Mouse (Mus musculus): ENCODE results near the gene Bmpr1a. TPM values are rescaled to one million over a fixed set of nuclear protein-coding genes. Genes with fewer than 3 reads are reported as not detected.
"Not testable (repeated sequence)": the region's sequence is repeated elsewhere in the genome, so short reads cannot be mapped to it uniquely, and the experiment has no call there.

Bmpr1a gene
- total and polyA plus RNA-seq, 3 experiments, result 3.7 to 64.4 (median 56.4) TPM

DNA sequence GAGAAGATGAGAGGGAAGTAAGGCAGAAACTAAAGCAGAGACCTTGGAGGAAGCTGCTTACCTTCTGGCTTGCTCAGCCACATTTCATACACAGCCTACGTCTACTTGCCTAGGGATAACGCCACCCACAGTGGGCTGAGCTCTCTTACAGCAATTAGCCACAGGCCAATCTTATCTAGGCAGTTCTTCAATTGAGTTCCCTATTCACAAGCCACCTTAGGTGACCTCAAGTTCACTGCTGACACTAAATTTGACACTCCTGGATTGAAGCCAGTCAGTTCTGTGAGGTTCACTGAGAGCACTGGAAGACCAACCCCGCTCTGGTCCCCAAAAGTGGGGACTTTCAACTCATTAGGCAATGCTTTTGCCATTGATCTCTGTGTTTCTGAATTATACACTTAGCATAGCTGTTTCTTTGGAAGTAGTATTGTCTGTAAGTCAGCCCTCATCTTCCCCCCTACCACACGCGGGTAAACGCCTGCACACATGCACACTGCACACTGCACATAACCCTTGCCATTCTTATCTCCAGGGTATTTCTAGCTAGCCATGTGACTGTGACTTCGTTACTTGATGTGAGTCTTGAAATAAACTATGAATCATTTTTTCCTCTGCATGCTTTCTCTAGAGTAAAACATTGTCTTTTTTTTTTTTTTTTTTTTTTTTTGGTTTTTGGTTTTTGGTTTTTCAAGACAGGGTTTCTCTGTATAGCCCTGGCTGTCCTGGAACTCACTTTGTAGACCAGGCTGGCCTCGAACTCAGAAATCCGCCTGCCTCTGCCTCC is 120.0 kb downstream of the Bmpr1a start:
- no peak for DNase-seq

DNA sequence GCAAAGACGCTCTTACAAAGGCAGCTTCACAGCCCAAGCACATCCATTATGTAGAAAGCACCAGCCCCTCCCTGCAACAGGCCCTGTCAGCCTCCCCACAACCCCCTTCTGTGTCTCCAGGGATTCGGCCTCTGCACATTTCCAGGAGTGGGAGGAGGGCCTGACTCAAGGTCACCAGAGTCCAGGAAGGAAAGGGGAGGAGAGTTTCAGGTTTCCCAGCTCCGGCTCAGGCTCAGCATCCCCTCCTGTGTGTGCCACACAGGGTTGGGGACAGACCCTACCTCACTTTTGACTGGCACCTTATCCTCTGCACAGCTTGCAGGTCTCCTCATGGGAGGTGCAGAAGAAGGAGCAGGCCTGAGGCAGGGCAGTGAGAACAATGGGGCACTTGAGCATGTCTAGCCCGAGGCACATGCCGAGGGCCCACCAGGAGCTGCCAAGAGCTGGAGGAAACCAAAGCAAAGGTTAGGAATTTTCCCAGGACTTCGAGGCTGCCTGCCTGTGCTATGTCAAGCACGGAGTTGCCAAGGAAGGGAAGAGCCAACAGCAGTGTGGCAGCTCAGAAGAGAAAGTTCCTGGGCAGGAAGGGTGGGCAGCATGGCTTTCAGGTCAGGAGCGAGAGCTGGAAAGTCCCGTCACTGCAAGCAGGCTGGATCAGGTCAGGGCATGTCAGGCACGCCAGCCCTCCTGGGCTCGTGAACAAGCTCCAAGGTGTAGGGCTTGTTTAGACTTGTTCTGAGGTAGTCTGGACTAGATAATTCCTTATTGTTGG is 124.4 kb downstream of the Bmpr1a start:
- peak; percentile 74 for DNase-seq

DNA sequence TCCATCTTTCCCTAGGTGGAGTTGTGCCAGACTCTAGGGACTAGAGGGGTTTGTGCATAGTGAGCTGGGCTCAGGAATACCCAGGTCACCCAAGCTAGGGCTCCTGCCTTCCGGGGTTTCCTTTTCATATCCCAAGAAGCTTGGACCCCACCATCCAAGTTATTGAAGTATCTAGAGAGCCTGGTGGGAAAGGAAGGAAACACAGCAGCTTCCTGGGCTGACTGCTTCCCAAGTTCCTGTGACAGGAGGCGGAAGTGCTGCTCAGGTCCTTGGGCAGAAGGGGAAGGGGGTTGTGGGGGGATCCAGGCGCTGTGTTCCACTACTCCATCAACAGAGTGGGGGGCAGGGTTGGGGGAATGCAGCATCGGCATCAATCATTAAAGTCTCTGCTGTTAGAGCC is 126.0 kb downstream of the Bmpr1a start:
- DNase-seq, result no peak

DNA sequence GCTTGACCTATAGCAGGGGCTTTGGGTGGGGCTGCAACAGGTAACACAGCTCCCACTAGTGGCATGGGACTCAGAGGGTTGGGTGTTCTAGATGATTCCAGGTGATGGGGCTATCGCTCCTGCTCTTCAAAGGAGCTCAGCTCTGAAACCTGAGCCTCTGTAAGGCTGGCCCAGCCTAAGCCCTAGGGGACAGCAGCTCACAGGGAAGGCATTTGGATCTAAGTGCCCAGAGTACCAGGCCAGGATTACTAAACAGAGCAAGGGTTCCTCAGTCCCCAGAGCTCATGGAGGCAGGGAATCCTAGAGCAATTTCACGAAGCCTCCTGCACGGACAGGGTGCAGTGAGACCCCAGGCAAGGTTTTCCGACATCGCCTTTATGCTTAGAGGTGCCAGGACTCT is 127.2 kb downstream of the Bmpr1a start:
- no peak for DNase-seq

DNA sequence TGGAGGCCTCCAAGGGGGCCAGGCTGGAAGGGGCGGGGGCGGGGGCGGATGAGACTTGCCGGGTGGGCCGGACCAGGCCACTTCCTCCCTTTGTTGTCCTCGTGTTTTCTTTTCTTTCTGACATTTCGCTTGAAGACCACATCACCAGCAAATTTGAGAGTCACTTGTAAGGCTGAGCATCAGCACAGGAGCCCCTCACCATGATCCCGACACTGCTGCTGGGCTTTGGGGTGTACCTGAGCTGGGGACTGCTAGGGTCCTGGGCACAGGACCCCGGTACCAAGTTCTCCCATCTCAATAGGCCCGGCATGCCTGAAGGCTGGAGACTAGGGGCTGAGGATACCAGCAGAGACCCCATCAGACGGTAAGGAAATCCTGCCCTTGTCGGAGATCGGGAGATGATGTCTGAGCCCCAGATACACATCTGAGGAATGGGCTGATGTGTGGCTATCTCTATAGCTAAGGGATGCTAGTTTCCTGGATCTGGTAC is 127.7 kb downstream of the Bmpr1a start, which contains the start of gene Mmrn2:
TSS of gene Mmrn2 (plus strand) at position 51 of the 490 bp plus-strand sequence.
- no peak for DNase-seq

DNA sequence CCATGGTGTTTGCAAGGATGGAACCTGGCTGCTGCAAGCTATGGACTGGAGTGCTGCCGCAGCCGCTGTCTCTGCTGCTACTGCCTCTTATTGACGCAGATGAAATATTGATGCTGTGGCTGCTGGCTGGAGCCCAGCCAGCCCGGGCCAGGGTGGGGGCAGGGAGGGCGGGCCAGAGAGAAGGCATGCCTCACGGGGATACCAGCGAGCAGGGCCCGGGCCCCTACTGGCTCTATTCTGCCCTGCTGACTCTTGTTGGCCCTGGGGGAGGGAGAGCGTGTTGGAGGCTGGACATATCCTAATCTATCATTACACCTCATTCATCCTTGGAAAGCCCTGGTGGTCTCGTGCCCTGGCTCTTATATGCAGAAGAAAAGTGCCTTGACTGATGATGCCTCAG is 128.6 kb downstream of the Bmpr1a start, which contains the start of gene Sncg:
TSS of gene Sncg (minus strand) at position 213 of the 400 bp plus-strand sequence.
- DNase-seq, result peak; percentile 36

DNA sequence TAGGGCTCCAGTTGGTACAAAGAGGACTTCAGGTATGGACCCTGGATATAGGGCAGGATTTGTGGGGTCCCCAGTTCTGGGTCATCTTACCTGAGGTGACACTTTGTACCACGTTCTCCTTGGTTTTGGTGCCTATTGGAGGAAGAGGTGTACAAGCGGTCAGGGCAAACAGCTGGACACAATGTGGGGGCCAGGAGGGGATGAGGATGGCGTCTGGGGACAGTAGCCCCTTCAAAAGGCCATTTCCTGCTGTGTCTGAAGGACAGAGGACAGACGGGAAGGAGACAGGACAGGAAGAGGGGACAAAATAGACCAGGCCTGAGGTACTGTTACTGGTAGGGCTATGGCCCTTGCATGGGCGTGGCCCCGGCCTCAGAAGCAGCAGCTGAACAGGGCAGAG is 129.6 kb downstream of the Bmpr1a start:
- no peak for DNase-seq

DNA sequence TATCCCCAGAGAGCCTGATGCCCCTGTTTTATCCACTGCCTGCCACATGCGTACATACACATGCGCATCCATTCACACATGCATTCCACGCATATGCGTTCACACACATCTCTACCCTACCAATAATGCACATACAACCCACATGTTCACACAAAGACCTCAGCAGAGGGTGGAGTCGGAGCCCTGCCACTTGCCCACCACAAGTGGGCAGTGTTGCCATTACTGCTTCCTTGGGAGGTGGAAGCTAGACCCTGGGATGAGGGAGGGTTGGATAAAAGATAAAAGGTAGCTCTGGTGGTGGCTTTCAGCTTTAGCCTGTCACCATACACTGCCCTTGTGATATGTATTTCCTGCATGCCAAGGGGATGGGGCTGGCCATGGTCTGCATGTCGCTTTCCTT is 130.5 kb downstream of the Bmpr1a start:
- peak; percentile 59 for DNase-seq

DNA sequence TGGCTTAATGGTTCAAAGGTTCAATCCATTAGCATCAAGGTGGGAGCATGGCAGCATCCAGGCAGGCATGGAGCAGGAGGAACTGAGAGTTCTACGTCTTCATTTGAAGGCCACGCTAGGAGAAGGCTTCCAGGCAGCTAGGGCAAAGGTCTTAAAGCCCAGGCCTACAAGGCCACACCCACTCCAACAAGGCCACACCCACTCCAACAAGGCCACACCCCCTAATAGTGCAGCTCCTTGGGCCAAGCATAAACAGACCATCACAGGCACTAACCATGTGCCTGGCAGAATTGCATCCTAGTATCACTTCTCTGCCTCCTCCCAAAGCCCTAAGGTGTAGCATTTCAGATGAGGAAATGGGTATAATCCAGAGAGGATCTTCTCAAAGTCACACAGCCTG is 131.4 kb downstream of the Bmpr1a start:
- DNase-seq, result no peak

DNA sequence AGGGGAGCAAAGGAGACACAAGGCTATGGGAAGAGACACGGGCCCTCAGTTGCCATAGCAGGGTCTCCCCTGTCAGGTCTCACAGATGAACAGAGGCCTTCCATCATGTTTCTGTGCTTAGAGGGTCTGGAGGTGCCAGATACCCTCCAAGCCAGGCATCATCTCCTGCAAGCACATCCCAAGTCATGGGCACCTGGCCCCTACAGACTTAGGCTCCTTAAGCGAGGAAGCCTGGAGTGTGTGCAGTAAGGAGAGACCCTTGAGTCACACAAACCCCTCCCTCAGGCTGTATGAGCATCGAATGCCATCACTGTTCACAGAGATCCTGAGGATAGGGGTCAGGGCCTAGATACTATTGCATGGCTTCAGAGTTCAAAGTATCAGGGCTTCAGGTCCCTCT is 132.2 kb downstream of the Bmpr1a start:
- DNase-seq, result no peak

DNA sequence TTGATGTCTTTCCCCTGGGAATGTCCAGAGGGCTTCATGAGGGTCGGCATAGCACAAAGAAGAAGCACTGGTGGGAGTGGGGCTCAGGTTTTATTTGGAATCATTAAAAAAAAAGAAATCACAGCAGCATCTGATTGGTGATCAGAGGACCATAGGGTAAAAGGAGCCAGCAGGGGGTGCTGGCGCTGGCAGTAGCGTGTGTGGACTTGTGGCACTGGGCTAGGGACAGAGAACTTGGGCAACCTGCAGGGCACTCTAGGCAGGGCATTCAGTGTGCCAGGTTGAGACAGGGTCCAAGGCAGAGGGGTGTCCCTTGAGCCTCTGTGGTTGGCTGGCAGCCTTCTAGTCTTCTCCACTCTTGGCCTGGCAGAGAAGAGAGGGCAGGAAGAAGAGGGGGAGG is 132.9 kb downstream of the Bmpr1a start:
- DNase-seq, result no peak

DNA sequence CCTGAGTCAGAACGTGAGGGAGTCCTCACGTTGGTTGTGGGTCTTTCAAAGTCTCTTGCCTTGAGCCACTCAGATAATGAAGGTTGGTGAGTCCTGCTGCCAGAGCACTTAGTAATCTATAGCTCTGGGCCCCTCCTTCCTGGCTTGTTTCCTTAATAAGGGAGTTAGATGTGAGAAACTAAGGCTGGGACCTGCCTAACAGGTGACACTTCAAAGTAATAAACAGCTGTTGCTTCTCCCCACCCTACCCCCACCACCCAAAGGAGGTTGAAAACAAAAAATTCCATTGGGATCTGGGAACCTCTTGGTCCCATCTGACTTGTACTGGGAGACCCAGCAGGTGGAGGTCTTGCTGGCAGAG is 138.0 kb downstream of the Bmpr1a start:
- DNase-seq, result no peak

DNA sequence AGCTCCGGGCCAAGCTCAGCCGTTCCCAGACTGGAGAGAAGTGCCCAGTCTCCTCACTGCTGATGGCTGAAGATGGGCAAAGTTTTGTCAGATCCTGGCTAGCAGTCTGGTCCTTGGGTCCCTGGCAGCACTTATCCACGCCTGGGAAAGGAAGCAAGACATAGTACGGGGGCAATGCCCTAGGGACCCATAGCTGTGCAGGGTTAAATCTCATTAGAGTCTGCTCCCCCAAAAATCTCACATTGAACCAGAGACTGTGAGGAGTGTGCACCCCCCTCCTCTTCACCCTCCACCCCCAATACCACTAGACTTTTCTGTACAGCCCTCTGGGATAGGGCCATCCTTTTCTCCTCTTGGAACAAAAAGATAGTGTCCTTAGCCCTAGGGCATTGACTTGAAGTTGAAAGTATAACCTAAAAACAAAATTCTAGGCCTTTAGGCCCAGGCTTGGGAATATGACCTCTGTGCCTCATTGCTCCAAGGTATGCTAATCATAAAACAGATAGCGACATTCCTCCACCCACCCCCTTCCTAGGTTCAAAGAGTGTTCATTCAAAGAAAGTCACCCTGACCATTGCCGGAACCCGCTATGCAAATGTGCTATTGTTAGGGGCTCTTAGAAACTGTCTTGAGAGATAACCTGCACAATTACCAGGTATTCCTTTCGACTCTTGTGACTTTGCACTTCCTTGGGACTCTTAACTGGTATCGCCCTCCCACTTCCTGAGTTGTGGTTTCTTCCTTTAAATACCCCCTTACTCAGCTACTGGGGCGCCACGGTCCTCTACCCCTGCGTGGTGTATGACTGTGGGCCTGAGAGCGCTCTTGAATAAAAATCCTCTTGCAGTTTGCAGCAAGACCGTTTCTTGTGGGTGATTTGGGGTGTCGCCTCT is 138.6 kb downstream of the Bmpr1a start:
- not testable (repeated sequence) for DNase-seq

DNA sequence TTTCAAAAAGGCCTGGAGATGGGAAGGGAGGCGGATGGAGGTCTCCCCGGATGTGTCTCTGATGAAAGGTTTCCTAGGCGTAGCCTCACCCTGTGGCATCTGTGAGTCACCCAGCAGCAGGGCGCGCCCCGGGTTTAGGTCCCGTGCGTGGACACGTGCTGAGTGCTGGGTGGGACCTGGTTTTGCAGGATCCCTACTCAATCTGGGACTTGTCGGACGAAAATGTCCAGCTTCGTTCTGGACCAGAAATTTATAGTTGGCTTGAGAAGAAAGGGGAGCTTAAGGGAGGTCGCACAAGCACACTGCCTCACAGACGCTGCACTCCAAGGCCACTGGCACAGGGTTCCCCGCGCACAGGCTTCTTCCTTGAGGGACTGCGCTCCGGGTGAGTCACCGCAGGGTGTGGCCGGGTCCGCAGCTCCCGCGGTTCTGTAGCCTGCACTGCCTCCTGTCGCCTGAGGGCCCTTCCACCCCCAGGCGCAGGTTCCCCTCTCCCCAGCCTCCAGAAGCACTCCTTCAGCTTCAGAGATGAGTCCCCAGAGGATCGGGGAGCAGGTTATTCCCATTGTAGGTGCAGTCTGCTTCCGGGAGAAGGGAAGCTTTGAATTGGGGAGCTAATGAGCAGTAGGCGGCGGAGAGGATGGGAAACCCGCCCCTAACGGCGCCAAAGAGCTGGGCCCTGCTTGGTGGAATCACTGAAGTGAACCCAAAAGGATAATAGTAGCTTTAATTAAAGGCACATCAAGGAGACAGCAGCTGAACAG is 139.5 kb downstream of the Bmpr1a start:
- DNase-seq, result peak; percentile 93

DNA sequence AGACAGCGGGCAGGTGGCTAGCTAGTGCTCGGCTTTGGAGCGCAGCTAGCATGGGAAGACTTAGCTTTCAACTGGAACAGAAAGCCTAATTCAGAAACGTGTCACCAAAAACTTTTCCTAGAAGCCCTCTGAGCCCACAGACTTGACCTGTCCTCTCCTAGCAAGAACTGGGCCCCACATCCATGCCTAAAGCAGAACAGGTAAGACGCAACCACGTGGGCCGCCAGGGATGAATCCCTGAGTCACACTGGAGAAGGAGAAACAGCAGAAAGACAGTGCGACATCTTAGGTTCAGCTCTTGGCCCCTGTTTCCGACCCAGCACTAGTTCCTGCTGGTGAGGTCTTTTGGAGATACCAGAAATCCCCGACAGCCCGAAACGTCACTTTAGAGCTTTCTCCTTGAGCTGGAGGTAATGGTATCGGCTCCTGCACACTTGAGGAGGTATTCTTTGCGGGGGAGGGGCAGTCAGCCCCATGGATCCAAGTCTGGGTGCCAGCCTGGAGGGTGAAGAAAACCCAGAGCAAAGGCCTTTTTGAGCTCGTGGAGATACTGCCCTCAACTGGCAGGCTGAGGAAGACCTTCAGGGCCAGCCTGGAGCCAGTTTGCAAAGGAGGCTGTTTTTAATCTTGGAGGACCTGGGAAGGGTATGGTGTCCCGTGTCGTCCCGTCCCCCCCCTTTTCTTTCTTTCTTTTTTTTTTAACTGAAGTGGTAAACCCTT is 140.3 kb downstream of the Bmpr1a start:
- DNase-seq, result peak; percentile 87

DNA sequence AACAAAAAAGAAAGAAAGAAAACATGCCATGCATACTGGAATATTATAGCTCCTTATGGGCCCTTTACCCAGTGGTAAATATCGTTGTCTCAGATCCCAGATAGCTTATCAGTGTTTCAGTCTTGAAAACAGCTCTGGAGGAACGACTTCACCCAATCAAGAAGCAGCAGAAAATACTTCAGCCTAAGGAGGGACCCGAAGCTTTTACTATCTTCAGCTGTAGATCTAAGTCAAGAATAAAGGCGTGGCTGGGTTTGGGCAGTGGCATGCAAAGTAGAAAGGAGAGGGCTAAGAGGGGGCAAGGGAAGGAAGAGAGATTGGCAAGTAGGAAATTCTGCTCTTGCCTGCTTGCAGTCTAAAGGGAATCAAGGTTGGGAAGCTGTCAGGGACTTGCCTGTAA is 141.0 kb downstream of the Bmpr1a start:
- DNase-seq, result no peak
